Mouse (Mus musculus) MEL (cell line): ENCODE measurements around the gene Tmem239. TPM values are rescaled to one million over a fixed set of nuclear protein-coding genes. Genes with fewer than 3 reads are reported as not detected.
A peak's percentile ranks its signal among the peaks of the same experiment; 100 is the strongest.

Source experiments
- DNase-seq: peaks from one replicate; pipeline ENCODE4 v3.0.0; 2011; ENCODE audit warnings: low read depth, low spot score
- H3K27ac ChIP-seq: 2 replicates; pipeline ENCODE4 v1.5.1; 2012; ENCODE audit warnings: low read depth, mild to moderate bottlenecking, control low read depth, low read length, moderate library complexity; ENCODE audit not compliant: control insufficient read depth
- H3K27me3 ChIP-seq, 2 experiments: fragments of 150-350 bp in 1 of 2; sonication (generic) in 1 of 2; 2 replicates each; pipeline ENCODE4 v1.6.1; 2012; ENCODE audit warnings: low read length in 2 of 2, mild to moderate bottlenecking in 2 of 2, improper control_type of control experiment in 1 of 2, moderate library complexity in 1 of 2; ENCODE audit not compliant: insufficient read depth in 2 of 2, control insufficient read depth in 1 of 2
- H3K36me3 ChIP-seq, 2 experiments: 2 replicates each; pipeline ENCODE4 v1.6.1; 2012 to 2014; ENCODE audit warnings: low read length in 2 of 2, improper control_type of control experiment in 1 of 2, inconsistent platforms in 1 of 2, mild to moderate bottlenecking in 1 of 2; ENCODE audit not compliant: insufficient read depth in 2 of 2, control insufficient read depth in 1 of 2
- H3K4me1 ChIP-seq, 2 experiments: fragments of 150-350 bp in 1 of 2; sonication (generic) in 1 of 2; 2 replicates each; pipeline ENCODE4 v1.6.1; 2012; ENCODE audit warnings: low read length in 2 of 2, improper control_type of control experiment in 1 of 2, mild to moderate bottlenecking in 1 of 2; ENCODE audit not compliant: insufficient read depth in 2 of 2, control insufficient read depth in 1 of 2
- H3K4me3 ChIP-seq, 2 experiments: fragments of 150-350 bp in 1 of 2; sonication (generic) in 1 of 2; 2 replicates each; pipeline ENCODE4 v1.5.1; 2012; ENCODE audit warnings: low read depth in 2 of 2, low read length in 2 of 2, mild to moderate bottlenecking in 2 of 2, moderate library complexity in 2 of 2, control low read depth in 1 of 2, improper control_type of control experiment in 1 of 2; ENCODE audit not compliant: control insufficient read depth in 1 of 2, insufficient read depth in 1 of 2
- H3K79me2 ChIP-seq: 2 replicates; pipeline ENCODE4 v1.6.1; 2012; ENCODE audit warnings: mild to moderate bottlenecking, low read length, moderate library complexity; ENCODE audit not compliant: control insufficient read depth, poor library complexity, insufficient read depth
- H3K9ac ChIP-seq: 2 replicates; pipeline ENCODE4 v1.6.1; 2012; ENCODE audit warnings: low read depth, mild to moderate bottlenecking, control low read depth, low read length, moderate library complexity; ENCODE audit not compliant: control insufficient read depth, poor library complexity, severe bottlenecking
- H3K9me3 ChIP-seq: fragments of 150-350 bp; sonication (generic); replicated peaks from 2 replicates; pipeline ENCODE4 v1.6.1; 2012; ENCODE audit warnings: mild to moderate bottlenecking, low read length, improper control_type of control experiment, moderate library complexity; ENCODE audit not compliant: insufficient read depth
- CHD1 ChIP-seq: IDR thresholded peaks from 2 replicates; pipeline ENCODE4 v1.6.1; 2012; ENCODE audit warnings: low read depth, mild to moderate bottlenecking, inconsistent platforms, low read length, improper control_type of control experiment
- CTCF ChIP-seq, 3 experiments: IDR thresholded peaks in 2 of 3; conservative IDR thresholded peaks in 1 of 3; 2 replicates each; pipeline ENCODE4 v1.5.1; 2011 to 2012; ENCODE audit warnings: low read length in 3 of 3, low read depth in 2 of 3, mild to moderate bottlenecking in 2 of 3, improper control_type of control experiment in 1 of 3, inconsistent platforms in 1 of 3, mixed read lengths in 1 of 3, moderate library complexity in 1 of 3; ENCODE audit not compliant: control insufficient read depth in 1 of 3, insufficient read depth in 1 of 3, poor library complexity in 1 of 3, severe bottlenecking in 1 of 3
- E2F4 ChIP-seq: IDR thresholded peaks from 2 replicates; pipeline ENCODE4 v1.6.1; 2011; ENCODE audit warnings: low read depth, low read length, improper control_type of control experiment, borderline replicate concordance
- EP300 ChIP-seq, 2 experiments: IDR thresholded peaks; 2 replicates each; pipeline ENCODE4 v1.6.1; 2011; ENCODE audit warnings: improper control_type of control experiment in 2 of 2, low read length in 2 of 2, low read depth in 1 of 2, mild to moderate bottlenecking in 1 of 2
- GABPA ChIP-seq: IDR thresholded peaks from 2 replicates; pipeline ENCODE4 v1.6.1; 2012; ENCODE audit warnings: low read depth, mild to moderate bottlenecking, inconsistent platforms, low read length, improper control_type of control experiment, moderate library complexity
- GATA1 ChIP-seq: IDR thresholded peaks from 2 replicates; pipeline ENCODE4 v1.6.1; 2011; ENCODE audit warnings: low read depth, low read length, improper control_type of control experiment
- HCFC1 ChIP-seq: IDR thresholded peaks from 2 replicates; pipeline ENCODE4 v1.6.1; 2012; ENCODE audit warnings: low read depth, mild to moderate bottlenecking, inconsistent platforms, low read length, improper control_type of control experiment, moderate library complexity
- MAX ChIP-seq: IDR thresholded peaks from 2 replicates; pipeline ENCODE4 v1.6.1; 2011; ENCODE audit warnings: low read length, improper control_type of control experiment
- MAZ ChIP-seq: IDR thresholded peaks from 2 replicates; pipeline ENCODE4 v1.6.1; 2012; ENCODE audit warnings: low read depth, mild to moderate bottlenecking, inconsistent platforms, low read length, improper control_type of control experiment
- MEF2A ChIP-seq: IDR thresholded peaks from 2 replicates; pipeline ENCODE4 v1.6.1; 2014; ENCODE audit warnings: low read depth, mild to moderate bottlenecking, inconsistent platforms, low read length, improper control_type of control experiment; ENCODE audit not compliant: poor library complexity, insufficient replicate concordance, severe bottlenecking; ENCODE audit errors: extremely low read depth
- MXI1 ChIP-seq: IDR thresholded peaks from 2 replicates; pipeline ENCODE4 v1.6.1; 2011; ENCODE audit warnings: mild to moderate bottlenecking, low read depth, low read length, improper control_type of control experiment
- MYC ChIP-seq: IDR thresholded peaks from 2 replicates; pipeline ENCODE4 v1.6.1; 2011; ENCODE audit warnings: low read depth, mild to moderate bottlenecking, low read length, improper control_type of control experiment, moderate library complexity
- POLR2A ChIP-seq, 2 experiments: IDR thresholded peaks; 2 replicates each; pipeline ENCODE4 v1.6.1; 2011 to 2012; ENCODE audit warnings: low read length in 2 of 2, mild to moderate bottlenecking in 2 of 2, control low read depth in 1 of 2, improper control_type of control experiment in 1 of 2, low read depth in 1 of 2, moderate library complexity in 1 of 2; ENCODE audit not compliant: control insufficient read depth in 1 of 2, insufficient read depth in 1 of 2, poor library complexity in 1 of 2
- POLR2AphosphoS5 ChIP-seq: IDR thresholded peaks from 2 replicates; pipeline ENCODE4 v1.6.1; 2012; ENCODE audit warnings: low read depth, borderline replicate concordance, mild to moderate bottlenecking, inconsistent platforms, low read length, moderate library complexity, mixed read lengths
- RAD21 ChIP-seq: IDR thresholded peaks from 2 replicates; pipeline ENCODE4 v1.6.1; 2011; ENCODE audit warnings: mild to moderate bottlenecking, low read depth, low read length, improper control_type of control experiment
- RCOR1 ChIP-seq: IDR thresholded peaks from 2 replicates; pipeline ENCODE4 v1.6.1; 2012; ENCODE audit warnings: low read depth, mild to moderate bottlenecking, inconsistent platforms, low read length, improper control_type of control experiment
- SMC3 ChIP-seq: IDR thresholded peaks from 2 replicates; pipeline ENCODE4 v1.6.1; 2011; ENCODE audit warnings: low read depth, low read length, improper control_type of control experiment
- TCF12 ChIP-seq: IDR thresholded peaks from 2 replicates; pipeline ENCODE4 v1.6.1; 2014; ENCODE audit warnings: low read depth, mild to moderate bottlenecking, inconsistent platforms, low read length, improper control_type of control experiment, moderate library complexity
- USF1 ChIP-seq: IDR thresholded peaks from 2 replicates; pipeline ENCODE4 v1.6.1; 2014; ENCODE audit warnings: low read depth, mild to moderate bottlenecking, inconsistent platforms, low read length, improper control_type of control experiment, moderate library complexity
- USF2 ChIP-seq, 2 experiments: IDR thresholded peaks; 2 replicates each; pipeline ENCODE4 v1.6.1; 2011 to 2012; ENCODE audit warnings: improper control_type of control experiment in 2 of 2, low read length in 2 of 2, borderline replicate concordance in 1 of 2, inconsistent platforms in 1 of 2, low read depth in 1 of 2, mild to moderate bottlenecking in 1 of 2; ENCODE audit not compliant: insufficient read depth in 1 of 2
- ZC3H11A ChIP-seq: IDR thresholded peaks from 2 replicates; pipeline ENCODE4 v1.6.1; 2012; ENCODE audit warnings: low read depth, mild to moderate bottlenecking, inconsistent platforms, low read length, improper control_type of control experiment
- ZNF384 ChIP-seq: IDR thresholded peaks from 2 replicates; pipeline ENCODE4 v1.6.1; 2012; ENCODE audit warnings: low read depth, mild to moderate bottlenecking, inconsistent platforms, low read length, improper control_type of control experiment
- polyA plus RNA-seq, 2 experiments: library from polyadenylated mRNA; stranded (reverse) in 1 of 2; unstranded in 1 of 2; fragments of >175 nt in 1 of 2; fragments of >200 nt in 1 of 2; gene quantifications; 2 replicates each; pipeline versions ENCODE4 v1.2.1 to v1.2.4; 2012; ENCODE audit warnings: low replicate concordance in 2 of 2, low read depth in 1 of 2; ENCODE audit not compliant: insufficient read length in 2 of 2, insufficient read depth in 1 of 2, missing spikeins in 1 of 2
- total RNA-seq: library from RNA; depleted of rRNA; stranded (reverse); fragments of 300-350 nt; gene quantifications from 2 replicates; pipeline ENCODE4 v1.2.3, GENCODE M21; 2012

Gene Tmem239
- total and polyA plus RNA-seq, 3 experiments: 0.11 TPM; not detected in 2

GRCm38 (mm10) chr2:130388796-130389195, 17.5 kb upstream of the Tmem239 start:
- TF ChIP-seq TCF12 (no peak), GATA1 (no peak), MYC (no peak), EP300 (IDR thresholded peaks at IDR 0.05; ENCODE audit: low read depth in 1 of 2, low read length in 2 of 2) (no peak), MAX (no peak), HCFC1 (no peak), POLR2AphosphoS5 (no peak), MAZ (no peak), ZC3H11A (peak; percentile 87), GABPA (no peak), RAD21 (peak; percentile 83), USF1 (no peak), CHD1 (no peak), MXI1 (no peak), RCOR1 (no peak), CTCF (IDR thresholded peaks at IDR 0.05 in 2 of 3, conservative IDR thresholded peaks at IDR 0.05 in 1 of 3; ENCODE audit: control insufficient read depth in 1 of 3, insufficient read depth in 1 of 3, low read depth in 2 of 3, low read length in 3 of 3, poor library complexity in 1 of 3, severe bottlenecking in 1 of 3) (peak in 2 of 3 experiments; percentile 50 to 80; a peak in 4 of 6 replicates), E2F4 (no peak), POLR2A (IDR thresholded peaks at IDR 0.05; ENCODE audit: control insufficient read depth in 1 of 2, insufficient read depth in 1 of 2, low read depth in 1 of 2, low read length in 2 of 2, poor library complexity in 1 of 2) (no peak), MEF2A (no peak), SMC3 (peak; percentile 85), ZNF384 (no peak), USF2 (IDR thresholded peaks at IDR 0.05; ENCODE audit: borderline replicate concordance in 1 of 2, insufficient read depth in 1 of 2, low read depth in 1 of 2, low read length in 2 of 2) (no peak)
- no peak overlapping the region for H3K4me3 ChIP-seq
- no peaks in the 10 kb centered on the region for H3K9me3 ChIP-seq
- H3K79me2 ChIP-seq: no peaks in the 10 kb centered on the region
- no peak overlapping the region for H3K27ac ChIP-seq
- DNase-seq: peak; percentile 76
- H3K4me1 ChIP-seq: peaks cover 0 to 6% of the 10 kb centered on the region in 2 experiments; a peak in 1 of 4 replicates
- no peak overlapping the region for H3K9ac ChIP-seq
- H3K27me3 ChIP-seq: peaks cover 1 to 3% of the 10 kb centered on the region in 2 experiments; a peak in 3 of 4 replicates
- H3K36me3 ChIP-seq: peaks cover 0 to 5% of the 10 kb centered on the region in 2 experiments; a peak in 1 of 4 replicates
